Mouse (Mus musculus) ES-E14 (cell line): ENCODE data around the gene Rnls. TPM values are rescaled to one million over a fixed set of nuclear protein-coding genes. Genes with fewer than 3 reads are reported as not detected.

ENCODE experiments used
- DNase-seq: peaks from one replicate; pipeline ENCODE4 v3.0.0-alpha.2; 2013; ENCODE audit warnings: low read depth, low spot score
- H3K27ac ChIP-seq: 2 replicates; pipeline ENCODE4 v1.5.1; 2012; ENCODE audit warnings: low read depth, mild to moderate bottlenecking, low read length, moderate library complexity, mixed read lengths; ENCODE audit not compliant: poor library complexity, insufficient read depth, severe bottlenecking
- H3K36me3 ChIP-seq: 2 replicates; pipeline ENCODE4 v1.6.1; 2012; ENCODE audit warnings: mild to moderate bottlenecking, low read length, moderate library complexity, mixed read lengths; ENCODE audit not compliant: control insufficient read depth, poor library complexity, insufficient read depth, severe bottlenecking
- H3K4me1 ChIP-seq, 2 experiments: fragments of 150-350 bp in 1 of 2; sonication (generic) in 1 of 2; 2 replicates each; pipeline ENCODE4 v1.6.1; 2012; ENCODE audit warnings: low read length in 2 of 2, mild to moderate bottlenecking in 1 of 2, mixed read lengths in 1 of 2; ENCODE audit not compliant: control insufficient read depth in 2 of 2, insufficient read depth in 2 of 2, poor library complexity in 1 of 2
- H3K4me3 ChIP-seq, 2 experiments: fragments of 150-350 bp in 1 of 2; sonication (generic) in 1 of 2; 2 replicates each; pipeline ENCODE4 v1.5.1; 2012; ENCODE audit warnings: low read length in 2 of 2, low read depth in 1 of 2, mild to moderate bottlenecking in 1 of 2, mixed read lengths in 1 of 2; ENCODE audit not compliant: insufficient read depth in 1 of 2, poor library complexity in 1 of 2, severe bottlenecking in 1 of 2
- H3K9ac ChIP-seq: 2 replicates; pipeline ENCODE4 v1.6.1; 2012; ENCODE audit warnings: low read depth, mild to moderate bottlenecking, low read length, mixed read lengths; ENCODE audit not compliant: poor library complexity, insufficient read depth, severe bottlenecking
- H3K9me3 ChIP-seq: fragments of 150-350 bp; sonication (generic); 2 replicates; pipeline ENCODE4 v1.6.1; 2012; ENCODE audit warnings: low read depth, mild to moderate bottlenecking, low read length; ENCODE audit not compliant: control insufficient read depth, insufficient read depth
- CHD2 ChIP-seq: IDR thresholded peaks from 2 replicates; pipeline ENCODE4 v1.6.1; 2014; ENCODE audit warnings: mild to moderate bottlenecking, low read depth, low read length, inconsistent platforms
- HCFC1 ChIP-seq: IDR thresholded peaks from 2 replicates; pipeline ENCODE4 v1.6.1; 2012; ENCODE audit warnings: low read length, inconsistent platforms, borderline replicate concordance; ENCODE audit not compliant: insufficient read depth
- MAFK ChIP-seq: IDR thresholded peaks from 2 replicates; pipeline ENCODE4 v1.6.1; 2014; ENCODE audit warnings: mild to moderate bottlenecking, low read depth, low read length, inconsistent platforms; ENCODE audit not compliant: insufficient read depth
- ZC3H11A ChIP-seq: IDR thresholded peaks from 2 replicates; pipeline ENCODE4 v1.6.1; 2012; ENCODE audit warnings: low read depth, mild to moderate bottlenecking, inconsistent platforms, low read length, borderline replicate concordance
- ZNF384 ChIP-seq: IDR thresholded peaks from 2 replicates; pipeline ENCODE4 v1.6.1; 2012; ENCODE audit warnings: low read depth, low read length, inconsistent platforms
- in situ Hi-C, 2 experiments: fragments of 600-800 bp; cut with MboI; formaldehyde crosslinking; loops; one replicate each; pipeline ENCODE4 v1.15.1; 2025; ENCODE audit warnings: low sequenced_read_pairs in 2 of 2, inconsistent platforms in 1 of 2; ENCODE audit not compliant: unreplicated experiment in 2 of 2
- total RNA-seq: library from RNA; depleted of rRNA; stranded (reverse); fragments of 300-350 nt; gene quantifications from 2 replicates; pipeline ENCODE4 v1.2.3, GENCODE M21; 2012

The Rnls gene
- total RNA-seq, 1 experiment = 0.80 TPM

DNA sequence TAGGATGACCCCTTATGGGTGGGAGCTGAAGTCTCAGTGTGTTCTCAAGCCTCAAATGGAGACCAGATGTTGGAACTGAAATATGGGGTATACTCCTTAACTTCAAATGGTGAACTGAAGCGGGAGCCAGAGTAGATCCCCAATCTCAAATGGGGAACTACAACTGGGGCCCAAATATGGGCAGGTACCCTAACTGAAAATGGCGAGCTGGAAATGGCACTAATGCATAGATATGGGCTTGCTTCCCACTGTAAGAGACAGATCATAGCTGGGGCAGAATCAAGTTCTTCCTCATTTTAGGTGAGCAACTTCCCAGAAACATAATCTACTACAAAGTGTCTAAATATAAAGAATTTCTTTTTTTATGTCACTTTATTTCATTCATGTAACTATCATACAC, 121.9 kb downstream of the Rnls start:
- Histone ChIP-seq H3K9me3 (no peaks in the 10 kb centered on the region), H3K4me1 (no peaks in the 10 kb centered on the region), H3K9ac (no peak overlapping the region), H3K27ac (no peak overlapping the region), H3K4me3 (no peak overlapping the region), H3K36me3 (no peaks in the 10 kb centered on the region)
- TF ChIP-seq ZC3H11A (no peak), ZNF384 (no peak), MAFK (no peak), HCFC1 (no peak), CHD2 (no peak)
- in situ Hi-C loops = no loop called here
- DNase-seq = no peak

DNA sequence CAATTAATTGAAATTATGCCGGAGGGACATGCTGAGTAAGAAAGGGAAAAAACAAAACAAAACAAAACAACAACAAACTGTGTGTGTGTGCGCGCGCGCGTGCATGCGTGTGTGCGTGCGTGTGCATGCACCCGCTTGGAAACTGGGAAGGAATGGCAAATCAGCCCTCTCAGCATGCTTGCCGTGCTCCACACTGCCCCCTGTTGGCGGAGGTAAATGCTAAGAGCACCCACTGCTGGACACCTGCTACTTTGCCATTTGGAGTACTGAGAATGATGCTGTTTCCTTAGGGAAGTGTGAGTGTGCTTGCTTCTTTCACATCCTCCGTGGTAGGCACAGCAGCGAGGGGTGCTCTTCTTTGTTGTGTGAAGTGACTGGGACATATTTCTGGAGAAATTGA, 124.1 kb downstream of the Rnls start:
- no peak overlapping the region for H3K9ac ChIP-seq
- no peak overlapping the region for H3K4me3 ChIP-seq
- in situ Hi-C loops = no loop called here
- TF ChIP-seq ZNF384 (no peak), ZC3H11A (0 out of 2 replicates have a peak, but pooled peaks have one; percentile 29), CHD2 (no peak), MAFK (peak; percentile 37; the same call in 1 of the 2 replicates), HCFC1 (no peak)
- no peak overlapping the region for H3K27ac ChIP-seq
- DNase-seq = peak; percentile 71
- no peaks in the 10 kb centered on the region for H3K9me3 ChIP-seq
- peaks cover 0 to 5% of the 10 kb centered on the region in 2 experiments; a peak in 1 of 4 replicates for H3K4me1 ChIP-seq
- no peaks in the 10 kb centered on the region for H3K36me3 ChIP-seq

DNA sequence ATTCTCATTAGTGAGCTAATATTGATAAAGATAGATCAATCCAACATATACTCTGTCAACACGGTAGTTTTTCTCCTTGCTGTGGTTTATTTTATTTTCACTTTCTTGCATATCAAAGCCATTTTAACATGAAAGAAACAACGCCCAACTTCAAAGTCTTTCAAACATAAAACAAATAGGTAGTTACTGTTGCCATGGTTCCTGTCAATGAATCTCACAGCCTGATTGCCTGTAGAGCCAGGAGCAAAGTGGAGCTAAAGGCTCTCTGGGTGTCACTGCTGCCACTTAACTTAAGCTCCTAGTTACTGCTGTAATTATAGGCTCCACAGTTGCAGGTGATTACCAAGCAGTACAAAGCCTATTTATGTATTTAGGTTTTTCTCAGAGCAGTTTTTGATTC, 126.8 kb downstream of the Rnls start:
- H3K4me1 ChIP-seq = peaks cover 0 to 5% of the 10 kb centered on the region in 2 experiments; a peak in 1 of 4 replicates
- H3K27ac ChIP-seq = no peak overlapping the region
- TF ChIP-seq ZC3H11A (no peak), CHD2 (no peak), ZNF384 (no peak), HCFC1 (no peak), MAFK (no peak)
- H3K9me3 ChIP-seq = no peaks in the 10 kb centered on the region
- H3K36me3 ChIP-seq = no peaks in the 10 kb centered on the region
- no peak overlapping the region for H3K4me3 ChIP-seq
- DNase-seq = no peak
- no peak overlapping the region for H3K9ac ChIP-seq
- in situ Hi-C loops = no loop called here

DNA sequence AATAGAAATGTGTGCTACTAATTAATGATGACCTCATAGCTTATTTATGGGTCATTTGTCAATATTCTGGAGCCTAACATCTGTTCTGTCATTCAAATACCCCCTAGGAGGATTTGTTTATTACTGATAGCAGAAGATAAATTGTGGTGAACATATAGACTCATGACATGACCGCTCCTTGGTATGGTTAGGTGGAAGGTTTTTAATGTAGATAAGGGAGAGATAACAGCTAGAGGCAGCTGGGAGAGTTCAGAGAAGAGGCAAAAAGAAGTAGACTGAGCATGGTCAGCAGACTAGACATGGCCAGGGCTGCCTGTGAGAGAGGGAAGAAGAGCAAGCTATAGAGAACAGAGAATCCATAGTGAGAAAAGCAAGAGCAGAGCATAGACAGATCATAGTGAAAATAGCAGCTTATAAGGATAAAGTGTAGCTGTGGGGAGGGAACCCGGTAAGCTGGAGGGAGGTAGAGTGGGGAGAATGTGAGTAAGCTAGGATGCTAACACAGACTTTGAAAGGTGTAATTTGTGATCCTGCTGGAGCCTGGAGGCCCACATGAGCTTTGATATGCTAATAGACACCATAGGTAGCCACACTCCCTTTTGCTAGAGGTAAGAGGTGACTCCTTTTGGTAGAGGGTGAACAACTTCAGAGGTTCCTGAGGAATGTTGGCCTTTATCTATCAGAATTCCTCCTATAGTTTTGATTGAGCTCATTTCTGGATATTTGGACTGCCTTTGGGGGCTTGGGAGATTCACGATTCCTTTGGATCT, 127.7 kb downstream of the Rnls start:
- Histone ChIP-seq H3K36me3 (no peaks in the 10 kb centered on the region), H3K4me3 (no peak overlapping the region), H3K4me1 (peaks cover 0 to 5% of the 10 kb centered on the region in 2 experiments; a peak in 1 of 4 replicates), H3K27ac (no peak overlapping the region), H3K9me3 (no peaks in the 10 kb centered on the region), H3K9ac (no peak overlapping the region)
- DNase-seq = no peak
- in situ Hi-C loops = no loop called here
- TF ChIP-seq HCFC1 (no peak), CHD2 (no peak), ZNF384 (no peak), ZC3H11A (no peak), MAFK (no peak)
